ENCODE assay signal across 18 mouse cellular contexts in the genomic region with DNA sequence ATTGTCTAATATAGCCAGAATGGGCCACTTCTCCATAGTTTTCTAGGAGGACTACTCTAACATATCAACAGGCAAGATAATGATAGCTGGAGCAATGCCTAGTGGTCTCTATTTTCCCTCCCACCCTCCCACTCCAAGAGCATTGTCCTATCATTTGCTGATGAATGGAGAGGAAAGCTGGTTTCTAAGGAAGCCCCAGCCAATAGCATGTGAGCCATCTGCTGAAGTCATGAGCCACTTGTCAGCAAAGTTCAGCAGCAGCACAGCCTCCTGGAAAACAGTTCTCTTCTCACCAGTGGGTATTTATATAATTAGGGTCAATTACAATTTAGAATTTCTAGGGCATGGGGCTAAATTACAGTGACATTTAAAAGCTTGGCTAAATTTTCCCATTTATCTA.
"Had no signal": no experiment of that assay in that cellular context is flagged by ENCODE, and none has a peak within 500 bp of the region (broad histone marks: within the 10 kb centered on the region; RNA-seq: fewer than 3 reads in every experiment).

No protein-coding gene starts in this region.

- H3K9ac ChIP-seq: liver, postnatal 0 days; lung, embryonic 15.5 days; midbrain, embryonic 13.5 days; midbrain, embryonic 15.5 days; neural tube, embryonic 12.5 days; stomach, embryonic 15.5 days had no signal

- H3K27ac ChIP-seq: lung, embryonic 15.5 days; macrophage; midbrain, embryonic 13.5 days; midbrain, embryonic 15.5 days; neural tube, embryonic 12.5 days; stomach, embryonic 15.5 days; stomach, postnatal 0 days had no signal

- H3K9me3 ChIP-seq: lung, embryonic 15.5 days; megakaryocyte, embryonic 14.5 days; midbrain, embryonic 13.5 days; midbrain, embryonic 15.5 days; neural tube, embryonic 12.5 days; stomach, embryonic 15.5 days had no signal

- H3K4me1 ChIP-seq: lung, embryonic 15.5 days; megakaryocyte, embryonic 14.5 days; midbrain, embryonic 13.5 days; midbrain, embryonic 15.5 days; neural tube, embryonic 12.5 days; stomach, embryonic 15.5 days had no signal

- DNase-seq: liver, postnatal 0 days; lung, adult 2 months; lung, postnatal 14 days; lung, postnatal 36 days; right cerebral cortex, postnatal 14 days; thymus, adult 2 months; thymus, postnatal 25 days; thymus, postnatal 4 days had no signal

- H3K4me3 ChIP-seq: lung, embryonic 15.5 days; megakaryocyte, embryonic 14.5 days; midbrain, embryonic 13.5 days; midbrain, embryonic 15.5 days; neural tube, embryonic 12.5 days; stomach, embryonic 15.5 days had no signal

- H3K4me2 ChIP-seq: lung, embryonic 15.5 days; midbrain, embryonic 11.5 days; midbrain, embryonic 13.5 days; midbrain, embryonic 15.5 days; neural tube, embryonic 12.5 days; stomach, embryonic 15.5 days had no signal

- H3K36me3 ChIP-seq: lung, embryonic 15.5 days; midbrain, embryonic 13.5 days; midbrain, embryonic 15.5 days; neural tube, embryonic 12.5 days; stomach, embryonic 15.5 days had no signal

- ATAC-seq: liver, postnatal 0 days; lung, postnatal 0 days; midbrain, embryonic 13.5 days; midbrain, embryonic 15.5 days had no signal

- H3K27me3 ChIP-seq: lung, embryonic 15.5 days; megakaryocyte, embryonic 14.5 days; midbrain, embryonic 13.5 days; midbrain, embryonic 15.5 days; neural tube, embryonic 12.5 days; stomach, embryonic 15.5 days had no signal
